Mouse (Mus musculus): ENCODE results near the gene Edar. TPM values are rescaled to one million over a fixed set of nuclear protein-coding genes. Genes with fewer than 3 reads are reported as not detected.
A peak's percentile ranks its signal among the peaks of the same experiment; 100 is the strongest.

The Edar gene
- polyA plus RNA-seq, 1 experiment from 2014 or later: 0.84 TPM

DNA sequence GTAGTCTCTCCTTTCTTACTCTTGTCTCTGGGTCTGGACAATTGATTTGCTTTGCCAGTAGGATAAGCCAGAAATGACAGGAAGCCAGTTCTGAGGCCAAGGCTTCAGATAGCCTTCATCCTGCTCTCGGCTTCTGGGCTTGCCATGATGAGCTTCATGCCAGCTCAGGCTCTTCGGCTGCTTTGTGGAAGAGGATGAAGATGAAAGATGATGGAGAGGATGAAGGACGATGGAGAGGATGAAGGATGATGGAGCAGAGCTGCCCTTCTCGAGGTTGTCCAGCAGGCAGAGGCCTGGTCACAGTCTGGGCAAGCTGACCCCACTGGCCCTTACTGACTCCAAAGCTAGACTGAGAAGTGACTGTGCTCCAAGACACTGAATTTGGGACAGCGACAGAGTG lies 75.3 kb downstream of the Edar start:
- Histone ChIP-seq H3K4me2 (ENCODE audit: low read length) (no peak overlapping the region), H3K9me3 (ENCODE audit: control insufficient read depth, low read length) (no peaks in the 10 kb centered on the region), H3K27me3 (replicated peaks; ENCODE audit: control insufficient read depth, insufficient read depth, low read length) (no peaks in the 10 kb centered on the region), H3K36me3 (ENCODE audit: control insufficient read depth, insufficient read depth) (no peaks in the 10 kb centered on the region), H3K4me1 (replicated peaks; ENCODE audit: control insufficient read depth, insufficient read depth, low read length) (peaks cover 15% of the 10 kb centered on the region), H3K27ac (ENCODE audit: low read length) (no peak overlapping the region), H3K9ac (replicated peaks; ENCODE audit: low read depth, low read length) (no peak overlapping the region), H3K4me3 (replicated peaks; ENCODE audit: low read length) (no peak overlapping the region)
- no peak for ATAC-seq
- 93% methylated on average over 5 of the region's 5 CpGs for WGBS

DNA sequence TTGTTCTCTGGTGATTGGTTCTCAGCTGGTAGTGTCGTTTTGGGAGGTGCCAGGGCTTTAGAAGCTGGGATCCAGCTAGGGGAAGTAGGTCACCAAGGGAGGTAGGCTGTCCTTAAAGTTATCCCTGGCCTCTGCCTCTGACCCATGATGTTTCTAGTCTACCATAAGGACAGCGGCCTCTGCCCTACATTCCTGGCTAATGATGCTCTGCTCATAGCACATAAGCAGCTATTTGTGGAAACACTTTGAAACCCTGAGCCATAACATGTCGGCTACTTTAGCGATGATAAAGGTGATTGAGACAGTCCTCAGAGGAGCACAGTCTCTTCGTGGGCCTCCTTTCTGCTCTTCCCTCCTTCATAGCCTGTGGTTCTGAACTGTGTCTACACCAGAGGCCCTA lies 79.6 kb downstream of the Edar start:
- no peaks in the 10 kb centered on the region for H3K27me3 ChIP-seq (replicated peaks; ENCODE audit: control insufficient read depth, insufficient read depth, low read length)
- no peak for ATAC-seq
- 71% methylated on average over 5 of the region's 5 CpGs for WGBS

DNA sequence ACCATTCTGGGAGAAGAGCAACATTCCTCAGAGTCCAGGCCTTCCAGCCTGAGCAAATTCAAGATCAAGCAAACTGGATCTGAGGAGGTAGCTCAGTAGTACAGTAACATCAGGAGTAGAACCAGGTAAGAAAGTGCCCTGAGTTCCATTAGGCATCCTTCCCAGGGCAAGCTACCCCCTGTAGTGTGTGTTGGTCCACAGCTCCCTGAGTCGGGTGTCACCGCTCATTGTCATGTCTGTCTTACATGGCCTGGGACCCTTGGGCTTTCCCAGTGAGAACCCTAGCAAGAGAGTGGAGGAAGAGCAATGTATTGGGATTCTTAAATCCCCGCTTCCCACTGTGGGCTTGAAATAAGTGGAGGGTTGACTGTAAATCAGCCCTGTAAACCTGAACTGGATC lies 80.3 kb downstream of the Edar start:
- 91% methylated on average over 3 of the region's 3 CpGs for WGBS
- H3K9me3 ChIP-seq (ENCODE audit: control insufficient read depth, low read length): peaks cover 4% of the 10 kb centered on the region; the same call in 1 of the 2 replicates
- H3K4me2 ChIP-seq (ENCODE audit: low read length): no peak overlapping the region
- no peak overlapping the region for H3K9ac ChIP-seq (replicated peaks; ENCODE audit: low read depth, low read length)
- H3K4me3 ChIP-seq (replicated peaks; ENCODE audit: low read length): no peak overlapping the region
- H3K36me3 ChIP-seq (ENCODE audit: control insufficient read depth, insufficient read depth): no peaks in the 10 kb centered on the region
- ATAC-seq: no peak
- H3K4me1 ChIP-seq (replicated peaks; ENCODE audit: control insufficient read depth, insufficient read depth, low read length): no peaks in the 10 kb centered on the region
- no peaks in the 10 kb centered on the region for H3K27me3 ChIP-seq (replicated peaks; ENCODE audit: control insufficient read depth, insufficient read depth, low read length)
- H3K27ac ChIP-seq (ENCODE audit: low read length): no peak overlapping the region

More for the DNA sequence above, 79.6 kb downstream of the Edar start:
- Histone ChIP-seq H3K9ac (replicated peaks; ENCODE audit: low read depth, low read length) (no peak overlapping the region), H3K4me3 (replicated peaks; ENCODE audit: low read length) (no peak overlapping the region), H3K9me3 (ENCODE audit: control insufficient read depth, low read length) (peaks cover 4% of the 10 kb centered on the region; the same call in 1 of the 2 replicates), H3K27ac (ENCODE audit: low read length) (no peak overlapping the region), H3K36me3 (ENCODE audit: control insufficient read depth, insufficient read depth) (no peaks in the 10 kb centered on the region), H3K4me1 (replicated peaks; ENCODE audit: control insufficient read depth, insufficient read depth, low read length) (peaks cover under 1% of the 10 kb centered on the region), H3K4me2 (ENCODE audit: low read length) (no peak overlapping the region)

DNA sequence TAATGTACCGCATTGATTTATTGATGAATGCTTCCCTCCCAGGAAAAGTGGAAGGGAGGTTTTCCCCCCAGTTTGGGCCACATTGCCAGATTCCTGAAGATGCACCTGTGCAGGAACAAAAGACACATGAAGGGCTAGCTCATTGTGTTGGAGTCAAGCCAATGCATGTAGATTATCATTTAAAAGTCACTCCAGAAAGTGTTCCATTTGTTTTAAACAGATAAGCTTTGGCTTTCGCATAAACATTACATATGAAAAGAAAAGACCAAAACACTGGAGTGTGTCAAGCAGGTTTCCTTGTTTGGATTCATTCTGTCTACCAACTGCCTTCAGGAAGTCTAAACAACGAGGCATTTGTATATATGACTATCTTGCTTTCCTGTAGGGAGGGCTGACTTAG lies 81.0 kb downstream of the Edar start:
- Histone ChIP-seq H3K9me3 (ENCODE audit: control insufficient read depth, low read length) (peaks cover 4% of the 10 kb centered on the region; the same call in 1 of the 2 replicates), H3K9ac (replicated peaks; ENCODE audit: low read depth, low read length) (no peak overlapping the region), H3K4me3 (replicated peaks; ENCODE audit: low read length) (no peak overlapping the region), H3K4me1 (replicated peaks; ENCODE audit: control insufficient read depth, insufficient read depth, low read length) (no peaks in the 10 kb centered on the region), H3K27ac (ENCODE audit: low read length) (no peak overlapping the region), H3K27me3 (replicated peaks; ENCODE audit: control insufficient read depth, insufficient read depth, low read length) (no peaks in the 10 kb centered on the region), H3K36me3 (ENCODE audit: control insufficient read depth, insufficient read depth) (no peaks in the 10 kb centered on the region), H3K4me2 (ENCODE audit: low read length) (no peak overlapping the region)
- WGBS: 83% methylated on average over 3 of the region's 3 CpGs
- no peak for ATAC-seq

DNA sequence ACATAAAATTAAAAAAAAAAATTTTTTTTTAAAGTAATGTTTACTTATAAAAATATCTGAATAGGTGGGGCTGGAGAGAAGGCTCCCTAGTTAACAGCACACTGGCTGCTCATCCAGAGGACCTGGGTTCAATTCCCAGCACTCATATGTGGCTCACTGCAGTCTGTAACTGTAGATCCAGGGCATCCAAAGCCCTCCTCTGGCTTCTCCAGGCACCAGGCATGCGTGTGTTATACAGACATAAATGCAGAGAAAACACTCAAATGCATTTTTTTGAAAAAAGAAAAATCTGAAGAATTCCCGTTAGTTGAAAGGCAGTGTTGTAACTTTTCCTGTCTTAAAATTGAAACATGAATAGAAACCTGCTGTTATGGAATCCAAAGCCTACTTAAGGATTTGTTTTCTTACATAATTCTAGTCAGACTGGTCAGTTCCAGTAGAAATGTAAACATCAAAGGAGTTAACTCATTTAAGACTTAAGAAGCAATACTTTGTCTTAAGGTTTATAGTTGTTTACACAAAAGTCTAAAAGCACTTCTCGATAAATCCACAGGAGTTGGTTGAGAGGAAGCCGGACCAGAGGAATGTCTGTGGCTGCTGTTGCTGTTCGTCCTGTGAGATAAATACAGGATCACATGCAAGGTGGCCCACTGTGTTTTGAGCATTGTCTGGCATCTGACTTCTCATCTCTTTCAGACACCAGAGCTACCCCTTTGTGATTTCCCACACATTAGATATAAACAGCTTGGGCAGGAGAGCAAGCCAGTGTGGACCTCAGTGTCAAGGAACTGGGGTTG lies 89.8 kb downstream of the Edar start:
- H3K4me2 ChIP-seq (ENCODE audit: low read length): no peak overlapping the region
- no peaks in the 10 kb centered on the region for H3K36me3 ChIP-seq (ENCODE audit: control insufficient read depth, insufficient read depth)
- H3K9ac ChIP-seq (replicated peaks; ENCODE audit: low read depth, low read length): no peak overlapping the region
- H3K9me3 ChIP-seq (ENCODE audit: control insufficient read depth, low read length): no peaks in the 10 kb centered on the region
- no peak overlapping the region for H3K27ac ChIP-seq (ENCODE audit: low read length)
- ATAC-seq: no peak
- H3K4me3 ChIP-seq (replicated peaks; ENCODE audit: low read length): no peak overlapping the region
- 83% methylated on average over 5 of the region's 5 CpGs for WGBS
- no peaks in the 10 kb centered on the region for H3K4me1 ChIP-seq (replicated peaks; ENCODE audit: control insufficient read depth, insufficient read depth, low read length)
- H3K27me3 ChIP-seq (replicated peaks; ENCODE audit: control insufficient read depth, insufficient read depth, low read length): no peaks in the 10 kb centered on the region

DNA sequence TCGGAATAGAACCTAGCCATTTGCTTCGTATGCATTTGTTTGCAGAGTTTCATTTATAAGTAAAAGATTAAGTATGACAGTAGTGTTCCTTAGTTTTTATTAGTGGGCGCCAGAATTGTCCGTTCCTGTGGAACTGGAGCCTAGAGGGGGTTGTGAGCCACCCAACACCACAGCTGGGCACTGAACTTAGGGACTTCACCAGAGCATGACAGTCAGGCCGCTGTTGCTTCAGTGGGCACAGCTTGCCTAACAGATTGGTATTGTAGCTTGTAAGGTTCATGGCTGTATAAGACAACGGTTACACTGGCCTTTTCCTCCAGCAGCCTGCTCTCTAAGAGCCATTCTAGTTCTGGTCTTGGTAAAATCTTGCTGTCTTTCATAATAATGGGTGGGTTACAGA lies 114.9 kb downstream of the Edar start:
- no peaks in the 10 kb centered on the region for H3K27me3 ChIP-seq (replicated peaks; ENCODE audit: control insufficient read depth, insufficient read depth, low read length)
- WGBS: 94% methylated on average over 6 of the region's 6 CpGs
- no peaks in the 10 kb centered on the region for H3K4me1 ChIP-seq (replicated peaks; ENCODE audit: control insufficient read depth, insufficient read depth, low read length)
- H3K9me3 ChIP-seq (ENCODE audit: control insufficient read depth, low read length): no peaks in the 10 kb centered on the region
- H3K27ac ChIP-seq (ENCODE audit: low read length): no peak overlapping the region
- H3K9ac ChIP-seq (replicated peaks; ENCODE audit: low read depth, low read length): no peak overlapping the region
- no peaks in the 10 kb centered on the region for H3K36me3 ChIP-seq (ENCODE audit: control insufficient read depth, insufficient read depth)
- no peak overlapping the region for H3K4me3 ChIP-seq (replicated peaks; ENCODE audit: low read length)
- no peak for ATAC-seq
- H3K4me2 ChIP-seq (ENCODE audit: low read length): no peak overlapping the region

DNA sequence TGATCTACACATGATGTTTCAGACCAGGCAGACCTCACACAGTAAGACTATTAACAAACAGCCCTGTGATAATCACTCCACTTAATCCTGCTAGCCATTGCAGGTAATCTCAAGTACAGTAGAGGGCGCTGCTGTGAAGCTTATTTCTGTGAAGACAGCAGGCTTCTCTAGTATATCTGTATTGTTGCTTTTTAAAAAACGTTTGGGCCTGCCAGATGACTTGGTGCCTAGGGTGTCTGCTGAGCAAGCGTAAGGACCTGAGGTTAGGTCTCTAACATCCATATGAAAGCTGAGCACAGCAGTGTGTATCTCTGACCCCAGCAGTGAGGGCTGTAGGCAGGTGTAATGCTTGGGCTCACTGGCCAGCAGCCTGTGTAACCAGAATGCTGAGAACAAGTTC lies 115.6 kb downstream of the Edar start:
- Histone ChIP-seq H3K9ac (replicated peaks; ENCODE audit: low read depth, low read length) (peak overlapping the region; percentile 37; the same call in 1 of the 2 replicates), H3K9me3 (ENCODE audit: control insufficient read depth, low read length) (no peaks in the 10 kb centered on the region), H3K4me2 (ENCODE audit: low read length) (no peak overlapping the region), H3K27ac (ENCODE audit: low read length) (no peak overlapping the region), H3K36me3 (ENCODE audit: control insufficient read depth, insufficient read depth) (no peaks in the 10 kb centered on the region), H3K4me1 (replicated peaks; ENCODE audit: control insufficient read depth, insufficient read depth, low read length) (no peaks in the 10 kb centered on the region), H3K4me3 (replicated peaks; ENCODE audit: low read length) (no peak overlapping the region), H3K27me3 (replicated peaks; ENCODE audit: control insufficient read depth, insufficient read depth, low read length) (no peaks in the 10 kb centered on the region)
- ATAC-seq: peak; percentile 80
- WGBS: 9% methylated on average over 3 of the region's 3 CpGs

DNA sequence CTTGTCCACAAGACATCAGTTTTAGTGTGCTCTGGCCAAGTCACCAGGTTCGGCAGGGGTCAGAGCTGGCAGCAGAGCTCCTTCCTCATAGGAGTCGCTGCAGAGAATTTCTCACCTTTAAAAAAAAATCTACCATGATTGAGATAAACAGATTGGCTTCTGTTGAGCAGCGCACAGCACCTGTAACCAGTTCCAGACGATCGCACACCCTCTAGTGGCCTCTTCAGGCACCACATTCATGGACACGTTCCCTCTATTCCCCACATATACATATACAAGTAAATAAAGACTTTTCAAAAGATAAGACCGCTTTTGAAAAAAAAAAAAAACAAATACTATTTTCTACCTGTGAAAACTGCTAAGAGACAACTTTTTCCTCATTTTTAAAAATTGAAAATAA lies 116.4 kb downstream of the Edar start:
- 0 out of 2 replicates have a peak, but pooled peaks have one; percentile 29 for ATAC-seq
- H3K9ac ChIP-seq (replicated peaks; ENCODE audit: low read depth, low read length): no peak overlapping the region
- no peaks in the 10 kb centered on the region for H3K36me3 ChIP-seq (ENCODE audit: control insufficient read depth, insufficient read depth)
- WGBS: 25% methylated on average over 7 of the region's 7 CpGs
- H3K27me3 ChIP-seq (replicated peaks; ENCODE audit: control insufficient read depth, insufficient read depth, low read length): no peaks in the 10 kb centered on the region
- H3K4me3 ChIP-seq (replicated peaks; ENCODE audit: low read length): no peak overlapping the region
- H3K9me3 ChIP-seq (ENCODE audit: control insufficient read depth, low read length): no peaks in the 10 kb centered on the region
- H3K27ac ChIP-seq (ENCODE audit: low read length): no peak overlapping the region
- H3K4me2 ChIP-seq (ENCODE audit: low read length): no peak overlapping the region
- H3K4me1 ChIP-seq (replicated peaks; ENCODE audit: control insufficient read depth, insufficient read depth, low read length): no peaks in the 10 kb centered on the region

DNA sequence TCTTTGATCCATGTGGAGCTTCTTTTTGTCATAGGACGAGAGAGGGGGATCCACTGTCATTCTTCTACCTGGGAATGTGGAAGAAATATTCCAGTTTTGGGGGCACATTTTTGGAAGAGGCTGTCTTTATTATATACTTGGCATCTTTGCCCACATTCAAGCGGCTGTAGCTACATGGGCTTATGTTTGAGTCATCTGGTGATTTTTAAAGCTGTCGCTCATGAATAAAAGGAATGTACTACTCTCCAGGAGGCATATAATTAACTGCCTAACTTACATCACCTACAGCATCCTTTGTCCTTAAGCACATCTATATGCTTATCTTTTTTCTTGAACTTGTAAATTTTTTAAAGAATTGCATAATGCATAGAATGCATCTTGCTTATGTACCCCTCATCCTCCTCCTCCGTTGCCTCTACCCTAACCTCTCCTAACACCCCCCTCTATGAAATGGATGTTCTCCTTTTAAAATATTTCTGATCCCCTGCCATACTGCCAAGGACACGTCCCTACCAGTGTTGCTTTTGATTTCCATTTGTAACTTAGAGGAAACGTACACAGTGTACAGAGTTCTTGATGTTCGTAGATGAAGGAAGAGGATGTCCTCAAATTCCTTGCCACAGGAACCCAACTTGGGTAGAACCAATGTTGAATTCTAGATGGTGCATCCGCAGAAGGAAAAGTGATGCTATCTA lies 120.6 kb downstream of the Edar start:
- Histone ChIP-seq H3K4me2 (ENCODE audit: low read length) (no peak overlapping the region), H3K9ac (replicated peaks; ENCODE audit: low read depth, low read length) (no peak overlapping the region), H3K4me1 (replicated peaks; ENCODE audit: control insufficient read depth, insufficient read depth, low read length) (no peaks in the 10 kb centered on the region), H3K27ac (ENCODE audit: low read length) (no peak overlapping the region), H3K36me3 (ENCODE audit: control insufficient read depth, insufficient read depth) (no peaks in the 10 kb centered on the region), H3K9me3 (ENCODE audit: control insufficient read depth, low read length) (no peaks in the 10 kb centered on the region), H3K27me3 (replicated peaks; ENCODE audit: control insufficient read depth, insufficient read depth, low read length) (no peaks in the 10 kb centered on the region), H3K4me3 (replicated peaks; ENCODE audit: low read length) (no peak overlapping the region)
- peak; percentile 54; the same call in 1 of the 2 replicates for ATAC-seq
- 81% methylated on average over 8 of the region's 8 CpGs for WGBS

Data from forebrain, embryonic 16.5 days (tissue).